Mouse (Mus musculus): ENCODE data around the gene Pate1. TPM values are rescaled to one million over a fixed set of nuclear protein-coding genes. Genes with fewer than 3 reads are reported as not detected.

Gene Pate1
- 0.08 TPM in 1 of 2 replicates, not detected in the other for polyA plus RNA-seq (2015; fragmentation: Nextera tagmentation; extraction: Ambion mirVana)

DNA sequence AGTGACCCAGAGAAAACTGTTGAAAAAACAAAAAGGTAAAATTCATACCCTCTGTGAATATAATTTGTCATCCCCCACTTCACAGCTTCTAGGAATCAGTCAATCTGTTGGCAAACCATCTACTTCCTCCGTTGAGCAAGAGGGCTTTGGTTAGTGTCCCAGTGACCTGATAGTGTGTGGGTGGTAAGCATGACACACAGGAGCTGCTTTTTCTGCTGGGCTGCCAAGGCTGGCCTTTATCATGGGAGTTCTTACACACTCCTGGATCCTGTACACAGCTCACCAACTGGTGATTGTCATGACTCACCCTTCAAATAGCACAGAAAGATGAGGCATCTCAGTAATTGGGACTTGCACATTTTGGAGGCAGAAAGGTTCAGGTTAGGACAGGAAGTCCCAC lies at the start of gene Pate1:
Pate1 (minus strand) TSS at position 378 of the 400 bp plus-strand sequence.
- WGBS, result 30% methylated on average over 1 of the region's 1 CpGs
- Histone ChIP-seq H3K27me3 (no peaks in the 10 kb centered on the region), H3K36me3 (no peaks in the 10 kb centered on the region), H3K27ac (no peak within 1 kb of the TSS), H3K4me3 (no peak within 1 kb of the TSS), H3K4me1 (no peaks in the 10 kb centered on the region), H3K9me3 (no peaks in the 10 kb centered on the region), H3K9ac (no peak within 1 kb of the TSS), H3K4me2 (replicated peaks) (no peak within 1 kb of the TSS)
- no peak for ATAC-seq (ENCODE audit: low FRiP score, low read depth)

DNA sequence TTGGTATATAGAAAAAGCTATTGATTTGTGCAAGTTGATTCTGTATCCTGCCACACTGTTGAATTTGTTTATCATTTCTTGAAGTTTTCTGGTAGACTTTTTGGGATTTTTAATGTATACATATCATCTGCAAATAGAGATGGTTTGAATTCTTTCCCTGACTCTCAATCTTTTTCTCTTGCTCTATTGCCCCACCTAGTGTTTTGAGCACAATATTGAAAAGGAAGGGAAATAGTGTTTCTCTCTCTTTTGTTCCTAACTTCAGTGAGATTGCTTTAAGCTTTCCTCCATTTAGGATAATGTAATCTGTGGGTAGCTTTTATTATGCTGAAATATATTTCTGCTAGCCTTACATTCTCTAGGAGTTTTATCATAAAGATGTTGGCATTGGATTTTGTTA lies 20.1 kb upstream of the Pate1 start:
- no peak for ATAC-seq (ENCODE audit: low FRiP score, low read depth)
- H3K36me3 ChIP-seq, result no peaks in the 10 kb centered on the region
- H3K9me3 ChIP-seq, result no peaks in the 10 kb centered on the region
- no peak overlapping the region for H3K27ac ChIP-seq
- no peaks in the 10 kb centered on the region for H3K27me3 ChIP-seq
- H3K9ac ChIP-seq, result no peak overlapping the region
- H3K4me1 ChIP-seq, result no peaks in the 10 kb centered on the region
- H3K4me3 ChIP-seq, result no peak overlapping the region
- no peak overlapping the region for H3K4me2 ChIP-seq (replicated peaks)

DNA sequence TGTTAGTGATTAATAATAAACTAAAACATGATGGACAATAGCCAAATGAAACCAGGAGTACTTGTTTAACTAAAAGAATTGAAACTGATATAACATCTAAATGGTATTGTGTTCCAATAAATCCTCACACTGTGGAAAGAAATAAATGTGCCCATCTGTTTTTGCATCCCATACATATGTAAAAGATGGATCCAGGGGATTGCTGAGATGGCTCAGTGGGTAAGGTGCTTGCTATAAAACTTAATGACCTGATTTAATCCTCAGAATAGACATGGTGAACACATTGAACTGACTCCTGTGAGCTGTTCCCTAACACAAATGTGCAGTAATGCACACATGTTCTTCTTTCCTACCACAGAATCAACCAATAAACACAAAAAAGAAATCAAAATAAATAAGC lies 4.7 kb upstream of the Pate1 start:
- H3K36me3 ChIP-seq, result no peaks in the 10 kb centered on the region
- no peak overlapping the region for H3K4me2 ChIP-seq (replicated peaks)
- no peak for ATAC-seq (ENCODE audit: low FRiP score, low read depth)
- H3K9me3 ChIP-seq, result peaks cover 5% of the 10 kb centered on the region; the same call in 1 of the 2 replicates
- no peak overlapping the region for H3K27ac ChIP-seq
- H3K27me3 ChIP-seq, result no peaks in the 10 kb centered on the region
- H3K9ac ChIP-seq, result no peak overlapping the region
- no peak overlapping the region for H3K4me3 ChIP-seq
- H3K4me1 ChIP-seq, result no peaks in the 10 kb centered on the region

DNA sequence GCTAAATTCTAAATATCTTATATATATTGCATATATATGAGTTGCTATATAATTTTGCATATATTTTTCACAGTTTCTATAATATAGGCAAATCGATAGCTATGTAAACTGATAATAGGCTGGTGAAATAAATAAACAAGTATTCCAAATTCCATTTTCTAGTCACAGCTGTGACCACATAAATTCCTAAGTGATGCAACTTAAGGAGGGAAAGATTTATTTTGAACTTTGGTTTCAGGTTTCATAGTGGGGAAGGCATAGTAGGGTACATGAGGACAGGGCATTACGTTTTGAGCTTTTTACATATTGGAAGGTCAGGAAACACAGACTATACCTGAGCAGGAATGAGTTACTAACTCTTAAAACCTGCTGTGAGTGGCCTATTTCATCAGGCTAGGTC lies 13.6 kb downstream of the Pate1 start:
- no peak for ATAC-seq (ENCODE audit: low FRiP score, low read depth)
- Histone ChIP-seq H3K36me3 (no peaks in the 10 kb centered on the region), H3K9me3 (no peaks in the 10 kb centered on the region), H3K27me3 (no peaks in the 10 kb centered on the region), H3K4me1 (no peaks in the 10 kb centered on the region), H3K9ac (no peak overlapping the region), H3K4me2 (replicated peaks) (no peak overlapping the region), H3K4me3 (no peak overlapping the region), H3K27ac (no peak overlapping the region)
- WGBS, result 69% methylated on average over 2 of the region's 2 CpGs

DNA sequence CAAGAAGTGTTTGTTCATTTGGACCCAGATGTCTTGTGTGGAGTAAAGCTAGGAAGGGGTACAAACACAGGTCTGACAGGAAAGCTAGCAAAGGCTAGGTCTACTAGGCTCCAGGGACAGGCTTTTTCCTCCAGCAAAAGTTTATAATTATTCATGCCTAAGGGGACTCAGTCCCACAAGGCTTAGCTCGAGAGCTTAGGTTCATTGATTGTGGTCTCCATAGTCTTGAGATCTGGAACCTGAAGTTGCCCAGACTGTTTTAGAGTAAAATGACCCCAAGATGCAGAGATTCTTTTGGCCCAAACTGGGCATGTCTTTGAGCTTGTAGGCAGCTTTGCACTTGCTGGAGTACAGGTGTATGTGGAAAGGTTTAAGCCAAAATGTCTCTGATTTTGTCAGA lies 39.1 kb downstream of the Pate1 start, which contains the start of gene Pate3:
Pate3 (minus strand) TSS at position 101 of the 400 bp plus-strand sequence.
- H3K9me3 ChIP-seq, result peaks cover 7% of the 10 kb centered on the region; the same call in 1 of the 2 replicates
- no peaks in the 10 kb centered on the region for H3K4me1 ChIP-seq
- H3K27ac ChIP-seq, result no peak within 1 kb of the TSS
- H3K36me3 ChIP-seq, result no peaks in the 10 kb centered on the region
- H3K4me2 ChIP-seq (replicated peaks), result no peak within 1 kb of the TSS
- H3K9ac ChIP-seq, result no peak within 1 kb of the TSS
- no peak within 1 kb of the TSS for H3K4me3 ChIP-seq
- 65% methylated on average over 1 of the region's 1 CpGs for WGBS
- no peaks in the 10 kb centered on the region for H3K27me3 ChIP-seq
- ATAC-seq (ENCODE audit: low FRiP score, low read depth), result no peak

Other genes starting within 250 kb of the Pate1 start
- not detected in 2 replicates for gene Gm1113, start 169.1 kb downstream of the Pate1 start, polyA plus RNA-seq (2015; fragmentation: Nextera tagmentation; extraction: Ambion mirVana)
- gene Ddx25, start 128.9 kb downstream of the Pate1 start, polyA plus RNA-seq (2015; fragmentation: Nextera tagmentation; extraction: Ambion mirVana), result 4.3 and 4.5 TPM in 2 replicates
- 21.2 and 21.6 TPM in 2 replicates for gene Pus3, start 128.8 kb downstream of the Pate1 start, polyA plus RNA-seq (2015; fragmentation: Nextera tagmentation; extraction: Ambion mirVana)
- gene Pate2, start 117.1 kb downstream of the Pate1 start, polyA plus RNA-seq (2015; fragmentation: Nextera tagmentation; extraction: Ambion mirVana), result 0.78 and 1.0 TPM in 2 replicates
- gene Hyls1, start 117.0 kb downstream of the Pate1 start, polyA plus RNA-seq (2015; fragmentation: Nextera tagmentation; extraction: Ambion mirVana), result 16.6 and 18.2 TPM in 2 replicates
- not detected in 2 replicates for gene Pate4, start 75.4 kb downstream of the Pate1 start, polyA plus RNA-seq (2015; fragmentation: Nextera tagmentation; extraction: Ambion mirVana)
- not detected in 2 replicates for gene Pate3, start 39.2 kb downstream of the Pate1 start, polyA plus RNA-seq (2015; fragmentation: Nextera tagmentation; extraction: Ambion mirVana)
- not detected in 2 replicates for gene Gm17677, start 53.7 kb upstream of the Pate1 start, polyA plus RNA-seq (2015; fragmentation: Nextera tagmentation; extraction: Ambion mirVana)
- gene Gm17727, start 90.7 kb upstream of the Pate1 start, polyA plus RNA-seq (2015; fragmentation: Nextera tagmentation; extraction: Ambion mirVana), result not detected in 2 replicates
- gene Gm27235, start 102.7 kb upstream of the Pate1 start, polyA plus RNA-seq (2015; fragmentation: Nextera tagmentation; extraction: Ambion mirVana), result not detected in 2 replicates
- gene D730048I06Rik, start 102.7 kb upstream of the Pate1 start, polyA plus RNA-seq (2015; fragmentation: Nextera tagmentation; extraction: Ambion mirVana), result not detected in 2 replicates
- not detected in 2 replicates for gene 9230110F15Rik, start 156.8 kb upstream of the Pate1 start, polyA plus RNA-seq (2015; fragmentation: Nextera tagmentation; extraction: Ambion mirVana)
- not detected in 2 replicates for gene 9230113P08Rik, start 221.0 kb upstream of the Pate1 start, polyA plus RNA-seq (2015; fragmentation: Nextera tagmentation; extraction: Ambion mirVana)